Mouse (Mus musculus) hindbrain, embryonic 16.5 days (tissue): ENCODE measurements around the gene Ubfd1. TPM values are rescaled to one million over a fixed set of nuclear protein-coding genes. Genes with fewer than 3 reads are reported as not detected.

Experiments
- ATAC-seq: fragments of 200-750 bp; cut with Nextera tagmentation; 2 replicates; pipeline ENCODE4 v1.8.0; 2017; ENCODE audit warnings: moderate TSS enrichment, moderate library complexity
- H3K27ac ChIP-seq: fragments of 300-500 bp; sonication (generic); 2 replicates; pipeline ENCODE4 v1.5.1; 2014; ENCODE audit warnings: low read depth, mild to moderate bottlenecking, control low read depth, low read length, moderate library complexity
- H3K27me3 ChIP-seq: fragments of 300-500 bp; sonication (generic); replicated peaks from 2 replicates; pipeline ENCODE4 v1.6.1; 2014; ENCODE audit warnings: low read length; ENCODE audit not compliant: control insufficient read depth, insufficient read depth
- H3K36me3 ChIP-seq: fragments of 300-500 bp; sonication (generic); 2 replicates; pipeline ENCODE4 v1.6.1; 2014; ENCODE audit warnings: mild to moderate bottlenecking, low read length, moderate library complexity, mixed read lengths; ENCODE audit not compliant: control insufficient read depth, insufficient read depth
- H3K4me1 ChIP-seq: fragments of 300-500 bp; sonication (generic); 2 replicates; pipeline ENCODE4 v1.6.1; 2014; ENCODE audit warnings: low read depth, low read length; ENCODE audit not compliant: control insufficient read depth, insufficient read depth
- H3K4me2 ChIP-seq: fragments of 300-500 bp; sonication (generic); 2 replicates; pipeline ENCODE4 v1.6.1; 2014; ENCODE audit warnings: mild to moderate bottlenecking, low read length, control low read depth, moderate library complexity
- H3K4me3 ChIP-seq: fragments of 300-500 bp; sonication (generic); 2 replicates; pipeline ENCODE4 v1.5.1; 2014; ENCODE audit warnings: mild to moderate bottlenecking, low read length, control low read depth, moderate library complexity
- H3K9ac ChIP-seq: fragments of 300-500 bp; sonication (generic); 2 replicates; pipeline ENCODE4 v1.6.1; 2014; ENCODE audit warnings: low read depth, mild to moderate bottlenecking, control low read depth, low read length, moderate library complexity
- H3K9me3 ChIP-seq: fragments of 300-500 bp; sonication (generic); 2 replicates; pipeline ENCODE4 v1.6.1; 2014; ENCODE audit warnings: mild to moderate bottlenecking, low read length, moderate library complexity; ENCODE audit not compliant: control insufficient read depth
- WGBS: fragments of 180-500 bp; shearing (Covaris S2); extraction: QIAGEN DNeasy Blood & Tissue Kit; methylation state at CpG from one replicate; pipeline ENCODE4 v1.1.7; 2014; 5-methylcytosine and 5-hydroxymethylcytosine counted together
- polyA plus RNA-seq: library from polyadenylated mRNA; unstranded; fragments of >200 nt; fragmentation: Nextera tagmentation; extraction: Ambion mirVana; gene quantifications from 2 replicates; pipeline ENCODE4 v1.2.1, GENCODE M21; 2015

The Ubfd1 gene
- polyA plus RNA-seq = 71.2 and 75.7 TPM in 2 replicates

GRCm38 (mm10) chr7:122066945-122067516 is at the start of gene Ubfd1, which contains the start of gene Ears2:
Ubfd1 (plus strand) TSS chr7:122067175.
Ears2 (minus strand) TSS chr7:122067263.
- peak within 1 kb of the TSS; percentile 99 for H3K4me3 ChIP-seq
- H3K9ac ChIP-seq = peak within 1 kb of the TSS; percentile 98
- peaks cover 10% of the 10 kb centered on the region; the same call in 1 of the 2 replicates for H3K36me3 ChIP-seq
- no peaks in the 10 kb centered on the region for H3K27me3 ChIP-seq
- peak within 1 kb of the TSS; percentile 96 for H3K27ac ChIP-seq
- peak within 1 kb of the TSS; percentile 85 for H3K4me2 ChIP-seq
- ATAC-seq = peak; percentile 99
- H3K9me3 ChIP-seq = no peaks in the 10 kb centered on the region
- under 1% methylated on average over 55 of the region's 60 CpGs for WGBS
- H3K4me1 ChIP-seq = peaks cover 27% of the 10 kb centered on the region

GRCm38 (mm10) chr7:122018247-122018646 is 48.7 kb upstream of the Ubfd1 start:
- no peak overlapping the region for H3K4me2 ChIP-seq
- H3K9ac ChIP-seq = no peak overlapping the region
- H3K4me1 ChIP-seq = peaks cover 29% of the 10 kb centered on the region
- no peak for ATAC-seq
- no peak overlapping the region for H3K4me3 ChIP-seq
- whole genome bisulfite sequencing = 68% methylated on average over 3 of the region's 3 CpGs
- H3K36me3 ChIP-seq = no peaks in the 10 kb centered on the region
- no peaks in the 10 kb centered on the region for H3K9me3 ChIP-seq
- H3K27ac ChIP-seq = no peak overlapping the region; the same call in 1 of the 2 replicates
- no peaks in the 10 kb centered on the region for H3K27me3 ChIP-seq

GRCm38 (mm10) chr7:122018978-122019377 is 48.0 kb upstream of the Ubfd1 start:
- H3K4me3 ChIP-seq = no peak overlapping the region
- peaks cover 29% of the 10 kb centered on the region for H3K4me1 ChIP-seq

GRCm38 (mm10) chr7:122020273-122020666 is 46.7 kb upstream of the Ubfd1 start:
- Histone ChIP-seq H3K9me3 (no peaks in the 10 kb centered on the region), H3K4me3 (peak overlapping the region; percentile 64), H3K36me3 (no peaks in the 10 kb centered on the region), H3K27me3 (no peaks in the 10 kb centered on the region), H3K9ac (peak overlapping the region; percentile 95), H3K4me2 (peak overlapping the region; percentile 79), H3K4me1 (peaks cover 26% of the 10 kb centered on the region), H3K27ac (peak overlapping the region; percentile 93)
- ATAC-seq = peak; percentile 50
- WGBS = 3% methylated on average over 6 of the region's 6 CpGs

More at GRCm38 (mm10) chr7:122018978-122019377, 48.0 kb upstream of the Ubfd1 start:
- 87% methylated on average over 7 of the region's 7 CpGs for WGBS
- no peaks in the 10 kb centered on the region for H3K27me3 ChIP-seq
- H3K4me2 ChIP-seq = peak overlapping the region; percentile 79
- no peak overlapping the region for H3K9ac ChIP-seq
- H3K9me3 ChIP-seq = no peaks in the 10 kb centered on the region
- no peaks in the 10 kb centered on the region for H3K36me3 ChIP-seq
- no peak overlapping the region for H3K27ac ChIP-seq
- no peak for ATAC-seq

GRCm38 (mm10) chr7:122020667-122021354 is 46.2 kb upstream of the Ubfd1 start, which contains the start of gene Gga2:
Gga2 (minus strand) TSS chr7:122021222.
- peak within 1 kb of the TSS; percentile 64 for H3K4me3 ChIP-seq
- H3K9ac ChIP-seq = peak within 1 kb of the TSS; percentile 95
- H3K4me1 ChIP-seq = peaks cover 20% of the 10 kb centered on the region
- H3K27ac ChIP-seq = peak within 1 kb of the TSS; percentile 93
- under 1% methylated on average over 47 of the region's 50 CpGs for WGBS
- no peaks in the 10 kb centered on the region for H3K9me3 ChIP-seq
- H3K36me3 ChIP-seq = no peaks in the 10 kb centered on the region
- ATAC-seq = peak; percentile 89
- peak within 1 kb of the TSS; percentile 79 for H3K4me2 ChIP-seq
- no peaks in the 10 kb centered on the region for H3K27me3 ChIP-seq

GRCm38 (mm10) chr7:122022131-122022530 is 44.8 kb upstream of the Ubfd1 start:
- Histone ChIP-seq H3K27ac (no peak overlapping the region), H3K4me3 (no peak overlapping the region), H3K36me3 (no peaks in the 10 kb centered on the region), H3K27me3 (no peaks in the 10 kb centered on the region), H3K9ac (no peak overlapping the region), H3K9me3 (no peaks in the 10 kb centered on the region), H3K4me1 (peaks cover 16% of the 10 kb centered on the region), H3K4me2 (no peak overlapping the region)
- ATAC-seq = no peak
- WGBS = 90% methylated on average over 2 of the region's 2 CpGs

- H3K9me3 ChIP-seq = no peaks in the 10 kb centered on the region
- 64% methylated on average over 3 of the region's 3 CpGs for WGBS
- ATAC-seq = no peak
- no peak overlapping the region for H3K9ac ChIP-seq
- no peaks in the 10 kb centered on the region for H3K4me1 ChIP-seq
- H3K4me3 ChIP-seq = no peak overlapping the region
- H3K27ac ChIP-seq = no peak overlapping the region
- no peaks in the 10 kb centered on the region for H3K36me3 ChIP-seq
- H3K4me2 ChIP-seq = no peak overlapping the region
- H3K27me3 ChIP-seq = no peaks in the 10 kb centered on the region
Measured at GRCm38 (mm10) chr7:122033371-122033770, 33.6 kb upstream of the Ubfd1 start.

- ATAC-seq = no peak
- no peak overlapping the region for H3K4me3 ChIP-seq
- WGBS = 47% methylated on average over 2 of the region's 2 CpGs
Measured at GRCm38 (mm10) chr7:122034348-122034747, 32.6 kb upstream of the Ubfd1 start.

GRCm38 (mm10) chr7:122044106-122044505 is 22.9 kb upstream of the Ubfd1 start:
- Histone ChIP-seq H3K27me3 (no peaks in the 10 kb centered on the region), H3K9ac (no peak overlapping the region), H3K27ac (no peak overlapping the region), H3K4me3 (no peak overlapping the region), H3K36me3 (peaks cover 6% of the 10 kb centered on the region), H3K4me1 (no peaks in the 10 kb centered on the region), H3K4me2 (no peak overlapping the region), H3K9me3 (no peaks in the 10 kb centered on the region)
- 93% methylated on average over 8 of the region's 8 CpGs for WGBS
- ATAC-seq = no peak

More at GRCm38 (mm10) chr7:122034348-122034747, 32.6 kb upstream of the Ubfd1 start:
- Histone ChIP-seq H3K27ac (no peak overlapping the region), H3K36me3 (no peaks in the 10 kb centered on the region), H3K27me3 (no peaks in the 10 kb centered on the region), H3K4me1 (no peaks in the 10 kb centered on the region), H3K4me2 (no peak overlapping the region), H3K9me3 (no peaks in the 10 kb centered on the region), H3K9ac (no peak overlapping the region)
